Mouse (Mus musculus) CD4-positive naive resting alpha-beta T cell, adult 76 days (primary cell): ENCODE results near the gene Slc11a1. TPM values are rescaled to one million over a fixed set of nuclear protein-coding genes. Genes with fewer than 3 reads are reported as not detected.

ENCODE experiments used
- total RNA-seq: library from RNA; stranded (reverse); gene quantifications from one replicate; pipeline ENCODE4 v1.2.4, GENCODE M21; 2023

Slc11a1 gene
- 3.2 TPM for total RNA-seq

GRCm38 (mm10) chr1:74374980-74375379 is at the start of gene Slc11a1:
Gene Slc11a1, plus strand, starts transcription at chr1:74375195.

GRCm38 (mm10) chr1:74361812-74362211 is 13.2 kb upstream of the Slc11a1 start, which contains the start of gene Catip:
Gene Catip, plus strand, starts transcription at chr1:74362108.

GRCm38 (mm10) chr1:74390924-74391748 is 16.1 kb downstream of the Slc11a1 start, which contains the start of gene Ctdsp1:
Gene Ctdsp1, plus strand, starts transcription at chr1:74391509.

GRCm38 (mm10) chr1:74408589-74409504 is 33.9 kb downstream of the Slc11a1 start, which contains the start of gene Vil1:
Gene Vil1, plus strand, starts transcription at chr1:74409376.

Other genes starting within 250 kb of the Slc11a1 start
- gene Rufy4, start 249.7 kb upstream of the Slc11a1 start, total RNA-seq = 0.41 TPM
- 0.73 TPM for gene Cxcr2, start 221.2 kb upstream of the Slc11a1 start, total RNA-seq
- gene Cxcr1, start 180.6 kb upstream of the Slc11a1 start, total RNA-seq = not detected
- 377 TPM for gene Arpc2, start 139.1 kb upstream of the Slc11a1 start, total RNA-seq
- 0.73 TPM for gene Gpbar1, start 96.6 kb upstream of the Slc11a1 start, total RNA-seq
- gene Aamp, start 90.5 kb upstream of the Slc11a1 start, total RNA-seq = 166 TPM
- gene Pnkd, start 90.3 kb upstream of the Slc11a1 start, total RNA-seq = 15.7 TPM
- gene Tmbim1, start 69.6 kb upstream of the Slc11a1 start, total RNA-seq = 0.91 TPM
- gene Catip, start 13.1 kb upstream of the Slc11a1 start, total RNA-seq = not detected
- gene Ctdsp1, start 16.3 kb downstream of the Slc11a1 start, total RNA-seq = 93.9 TPM
- 2.2 TPM for gene Vil1, start 34.2 kb downstream of the Slc11a1 start, total RNA-seq
- gene Cnot9, start 130.9 kb downstream of the Slc11a1 start, total RNA-seq = 27.1 TPM
- gene Plcd4, start 167.7 kb downstream of the Slc11a1 start, total RNA-seq = 0.88 TPM
- 33.8 TPM for gene Usp37, start 169.1 kb downstream of the Slc11a1 start, total RNA-seq
- 45.9 TPM for gene Zfp142, start 213.1 kb downstream of the Slc11a1 start, total RNA-seq
- gene Bcs1l, start 213.1 kb downstream of the Slc11a1 start, total RNA-seq = 6.5 TPM
- 31.7 TPM for gene Rnf25, start 226.2 kb downstream of the Slc11a1 start, total RNA-seq
- gene Stk36, start 226.2 kb downstream of the Slc11a1 start, total RNA-seq = not detected